Mouse (Mus musculus) adrenal gland, postnatal 4 days (tissue): ENCODE data around the gene Tmco3. TPM values are rescaled to one million over a fixed set of nuclear protein-coding genes. Genes with fewer than 3 reads are reported as not detected.

Source experiments
- DNase-seq, 2 experiments: peaks; one replicate each; pipeline ENCODE4 v3.0.0; 2021 to 2022; ENCODE audit warnings: low spot score in 2 of 2, mixed read lengths in 2 of 2
- total RNA-seq, 2 experiments: library from RNA; stranded (reverse); gene quantifications; 2 replicates each; pipeline ENCODE4 v1.2.3; 2021

The Tmco3 gene
- total RNA-seq, 2 experiments from 2014 or later: 32.0 to 37.0 TPM

GRCm38 (mm10) chr8:13360213-13360612 lies 72.2 kb downstream of the Tmco3 start:
- DNase-seq: no peak

DNA sequence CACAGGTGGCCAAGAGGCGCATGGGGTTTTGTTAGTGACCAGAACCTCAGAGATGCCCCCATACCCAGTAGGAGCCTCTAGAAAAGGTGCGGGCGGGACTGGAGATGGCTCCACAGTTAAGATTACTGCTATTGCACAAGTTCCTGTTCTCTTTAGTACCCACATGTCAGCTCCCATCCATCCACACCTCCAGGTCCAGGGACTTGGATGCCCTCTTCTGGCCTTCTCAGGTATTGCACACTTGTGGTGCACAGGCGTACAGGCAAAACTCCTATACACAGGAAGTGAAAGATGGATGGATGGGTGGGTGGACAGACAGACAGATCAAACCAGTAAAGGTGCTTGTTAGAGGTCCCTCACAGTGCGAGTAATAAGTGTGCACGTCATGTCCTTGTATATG lies 73.9 kb downstream of the Tmco3 start:
- DNase-seq: no peak

Other genes with a start within 250 kb of the Tmco3 start
- 10 to 100 TPM in 1 of 2 experiments, 1 to 10 TPM in 1; 1.1 to 17.4 TPM for gene Proz, start 227.3 kb upstream of the Tmco3 start, total RNA-seq
- gene Pcid2, start 182.7 kb upstream of the Tmco3 start, total RNA-seq: 10 to 100 TPM; 26.9 to 28.7 TPM
- gene Cul4a, start 182.6 kb upstream of the Tmco3 start, total RNA-seq: 100 to 1,000 TPM; 135 to 137 TPM
- gene Lamp1, start 129.0 kb upstream of the Tmco3 start, total RNA-seq: 100 to 1,000 TPM; 311 to 322 TPM
- gene Grtp1, start 87.6 kb upstream of the Tmco3 start, total RNA-seq: 10 to 100 TPM; 15.2 to 18.9 TPM
- gene Adprhl1, start 34.0 kb upstream of the Tmco3 start, total RNA-seq: 1 to 10 TPM; 1.3 to 4.4 TPM
- 10 to 100 TPM; 17.6 to 17.9 TPM for gene Dcun1d2, start 59 bp upstream of the Tmco3 start, total RNA-seq
- gene Tfdp1, start 50.6 kb downstream of the Tmco3 start, total RNA-seq: 10 to 100 TPM; 94.9 to 95.6 TPM
- not detected for gene Atp4b, start 108.6 kb downstream of the Tmco3 start, total RNA-seq
- under 1 TPM; 0.14 to 0.20 TPM for gene Grk1, start 116.9 kb downstream of the Tmco3 start, total RNA-seq
- gene Tmem255b, start 147.0 kb downstream of the Tmco3 start, total RNA-seq: 1 to 10 TPM; 1.7 to 3.3 TPM
- gene Gas6, start 206.3 kb downstream of the Tmco3 start, total RNA-seq: 100 to 1,000 TPM; 158 to 160 TPM